Mouse (Mus musculus) layer of hippocampus, postnatal 10 days (tissue): ENCODE results near the gene Il22ra2. TPM values are rescaled to one million over a fixed set of nuclear protein-coding genes. Genes with fewer than 3 reads are reported as not detected.
A peak's percentile ranks its signal among the peaks of the same experiment; 100 is the strongest.

Experiments used
- DNase-seq, 2 experiments: peaks; one replicate each; pipeline ENCODE4 v3.0.0; 2021; ENCODE audit warnings: low spot score in 2 of 2
- long read RNA-seq: library from polyadenylated mRNA; stranded (forward); transcript quantifications from one replicate; pipeline ENCODE4 v2.0.0, GENCODE M21; 2023
- total RNA-seq, 2 experiments: library from RNA; stranded (reverse); gene quantifications; 2 replicates each; pipeline ENCODE4 v1.2.3; 2021

The Il22ra2 gene
- total RNA-seq, result not detected
- long read RNA-seq, result 0 reads

DNA sequence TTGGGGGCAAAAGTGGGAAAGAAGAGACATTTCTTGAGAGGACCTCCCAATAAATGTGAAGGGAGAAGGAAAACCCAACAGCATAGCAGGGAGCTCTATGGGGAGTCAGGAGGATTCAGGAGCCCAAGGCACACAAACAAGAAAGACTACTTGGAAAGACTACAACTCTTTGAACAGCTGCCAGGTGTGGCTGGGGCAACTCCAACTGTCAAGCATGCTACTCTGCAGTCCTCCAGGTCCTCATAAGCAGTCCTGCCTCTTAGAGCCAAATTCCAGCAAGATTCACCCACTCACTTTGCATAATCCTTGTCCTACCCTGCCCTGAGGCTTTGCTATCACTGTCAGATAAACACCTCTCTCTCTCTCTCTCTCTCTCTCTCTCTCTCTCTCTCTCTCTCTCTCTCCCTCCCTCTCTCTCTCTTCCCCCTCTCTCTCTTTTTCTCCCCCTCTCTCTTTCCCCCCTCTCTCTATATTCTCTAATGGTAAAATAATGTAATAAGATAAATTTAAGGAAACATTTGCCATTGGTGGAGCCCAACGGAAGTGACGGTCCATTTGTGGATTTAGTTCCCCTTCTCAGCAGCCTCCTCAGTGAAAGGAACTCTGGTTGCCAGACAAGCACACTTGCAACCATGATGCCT is at the start of gene Il22ra2:
TSS of gene Il22ra2 (plus strand) at position 591 of the 641 bp plus-strand sequence.
- DNase-seq, result no peak

DNA sequence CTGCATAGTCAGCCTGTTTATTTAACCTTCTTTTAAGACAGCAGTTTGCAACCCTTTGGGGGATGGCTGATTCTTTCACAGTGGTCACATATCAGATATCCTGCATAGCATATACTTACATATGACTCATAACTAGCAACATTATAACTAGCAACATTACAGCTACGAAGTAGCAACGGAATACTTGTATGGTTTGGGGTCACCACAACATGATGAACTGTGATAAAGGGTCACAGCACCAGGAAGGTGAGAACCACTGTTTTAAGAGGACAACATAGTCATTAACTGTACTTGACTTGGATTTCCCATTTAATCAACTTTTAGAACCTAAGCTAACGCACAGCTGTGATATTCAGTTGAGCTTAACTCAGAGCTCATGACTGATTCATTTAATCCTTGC is 44.2 kb upstream of the Il22ra2 start:
- DNase-seq, result no peak

DNA sequence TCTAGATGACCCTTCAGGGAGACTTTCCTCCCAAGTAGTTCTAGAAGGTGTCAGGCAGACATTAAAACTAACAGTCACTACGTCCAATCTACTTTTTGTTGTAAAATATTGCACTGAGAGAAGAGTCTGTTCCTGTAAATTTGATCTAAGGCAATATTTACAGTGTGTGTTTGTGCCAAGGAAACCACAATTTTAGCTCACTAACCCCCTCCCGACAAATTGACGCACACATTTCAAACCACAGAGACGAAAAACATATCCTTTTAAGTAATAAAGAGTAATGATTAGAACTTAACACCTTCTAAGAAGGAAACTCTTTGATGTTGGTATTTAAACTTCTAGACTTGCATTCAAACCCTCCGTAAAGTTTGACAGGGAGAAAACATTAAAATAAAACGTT is 43.8 kb upstream of the Il22ra2 start:
- DNase-seq, result no peak

DNA sequence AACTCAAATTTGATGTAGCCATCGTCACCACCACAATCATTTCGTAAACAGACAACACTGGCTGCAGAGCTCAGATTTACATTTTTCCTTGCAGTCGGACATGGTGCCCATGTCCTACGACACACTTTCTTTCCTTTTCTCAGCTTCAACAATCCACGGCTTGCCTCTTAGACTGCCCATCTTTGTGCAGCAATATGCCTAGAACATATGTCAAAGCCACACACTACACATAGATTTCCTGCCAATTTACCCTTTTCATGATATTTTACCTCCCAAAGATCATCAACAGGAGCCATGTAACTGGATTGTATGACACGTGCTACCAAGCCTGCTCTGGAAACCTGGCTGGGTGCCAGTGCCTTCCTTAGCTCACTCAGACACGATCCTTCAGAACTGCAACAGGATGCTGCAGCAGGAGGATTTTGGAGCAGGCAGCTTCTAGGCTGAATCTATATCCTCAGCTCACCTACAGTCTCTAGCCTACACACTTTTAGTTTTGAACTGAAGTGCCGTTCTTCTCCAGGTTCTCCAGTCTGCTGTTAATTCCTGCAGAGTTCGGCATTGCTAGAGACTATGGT is 43.3 kb upstream of the Il22ra2 start:
- DNase-seq, result peak; percentile 24 to 41

DNA sequence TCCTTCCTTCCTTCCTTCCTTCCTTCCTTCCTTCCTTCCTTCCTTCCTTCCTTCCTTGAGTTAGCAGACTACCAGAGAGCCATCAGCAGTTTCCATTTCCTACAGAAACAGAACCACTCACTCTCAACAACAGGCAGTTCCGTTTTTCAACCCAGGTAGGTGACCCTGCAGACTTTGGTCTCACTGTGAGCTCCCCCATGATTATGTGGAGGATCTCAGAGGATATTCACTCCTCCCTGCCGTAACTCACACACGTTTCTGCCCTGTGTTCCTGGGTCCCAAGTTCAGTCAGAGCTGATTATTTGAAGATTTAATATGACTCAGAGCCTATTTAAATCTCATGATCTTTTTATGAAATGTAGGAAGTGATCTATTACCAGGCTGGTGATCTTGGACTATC is 41.1 kb upstream of the Il22ra2 start:
- DNase-seq, result no peak

DNA sequence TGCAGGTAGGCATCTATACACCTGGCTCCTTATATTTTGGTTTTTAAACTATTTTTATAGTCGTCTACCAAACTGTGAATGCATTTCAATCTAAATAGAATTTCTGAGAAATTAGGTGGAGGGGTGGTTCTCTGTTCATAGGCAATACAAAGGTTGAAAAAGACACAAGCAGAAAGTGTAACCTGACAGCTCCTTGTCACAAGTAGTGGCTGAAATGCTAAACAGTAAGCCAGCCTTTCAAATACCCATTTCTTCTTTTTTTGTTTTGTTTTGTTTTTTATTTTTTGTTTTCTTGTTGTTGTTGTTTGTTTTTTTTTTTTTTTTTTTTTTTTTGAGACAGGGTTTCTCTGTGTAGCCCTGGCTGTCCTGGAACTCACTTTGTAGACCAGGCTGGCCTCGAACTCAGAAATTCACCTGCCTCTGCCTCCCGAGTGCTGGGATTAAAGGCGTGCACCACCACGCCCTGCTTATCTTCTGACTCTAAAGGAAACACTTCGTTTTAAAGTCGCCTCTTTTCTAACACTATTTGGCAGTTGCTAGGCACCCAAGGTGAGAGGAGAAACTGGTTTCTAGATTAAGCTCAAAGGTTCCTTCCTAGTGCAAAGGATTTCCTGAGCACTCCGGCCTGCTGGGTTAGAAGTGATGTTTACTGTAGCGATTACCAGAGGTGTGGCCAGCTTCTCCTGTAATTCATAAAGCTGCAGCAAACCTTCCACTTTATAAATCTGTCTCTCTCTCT is 39.8 kb upstream of the Il22ra2 start:
- no peak for DNase-seq

DNA sequence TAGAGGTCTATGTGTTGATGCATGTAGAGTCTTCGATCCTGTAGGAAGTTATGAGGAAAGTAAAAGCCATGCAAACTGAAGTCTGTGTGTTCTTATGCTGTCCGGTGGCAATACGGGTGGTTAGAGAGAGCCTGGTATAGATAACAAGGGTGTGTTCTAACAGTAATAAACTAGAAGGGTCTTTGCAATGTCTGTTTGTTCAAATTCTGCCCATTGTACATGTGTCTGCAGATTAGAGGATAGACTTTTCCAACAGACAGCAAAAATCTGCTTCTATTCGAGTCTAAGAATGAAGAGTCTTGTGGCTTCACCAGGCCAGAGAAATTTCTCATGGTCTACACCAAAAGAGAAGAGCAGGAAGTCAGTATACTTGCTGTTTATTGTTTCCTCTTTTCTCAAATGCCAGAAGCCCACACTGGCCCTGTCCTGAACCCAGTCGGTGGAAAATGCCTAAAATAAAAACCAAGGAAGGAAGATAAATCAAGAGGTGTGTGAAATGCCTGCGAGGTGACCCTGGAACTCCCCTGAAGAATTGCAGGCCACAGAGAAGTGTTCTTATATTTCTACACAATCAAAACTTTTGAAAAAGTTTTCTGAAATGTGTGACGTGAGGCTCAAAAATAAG is 38.9 kb upstream of the Il22ra2 start:
- no peak for DNase-seq

DNA sequence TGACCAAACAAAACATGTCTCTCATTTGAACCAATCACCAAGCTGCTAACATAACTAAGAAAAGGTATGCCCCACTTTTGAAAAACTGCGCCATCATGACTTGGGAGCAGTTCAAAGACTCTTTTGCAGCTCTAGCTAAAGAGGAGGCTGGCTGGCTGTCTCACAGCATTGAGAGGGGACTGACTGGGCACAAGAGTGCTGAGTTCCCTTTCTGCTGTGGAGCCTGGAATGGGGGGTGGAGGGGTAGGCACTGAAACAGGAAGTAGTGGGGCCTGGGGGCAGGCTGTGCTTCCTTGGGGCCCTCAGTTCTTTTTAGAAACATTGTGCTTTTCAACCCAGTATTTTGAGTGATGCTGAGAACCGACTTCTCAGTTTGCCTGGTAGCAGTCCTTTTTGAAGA is 37.7 kb upstream of the Il22ra2 start:
- no peak for DNase-seq

DNA sequence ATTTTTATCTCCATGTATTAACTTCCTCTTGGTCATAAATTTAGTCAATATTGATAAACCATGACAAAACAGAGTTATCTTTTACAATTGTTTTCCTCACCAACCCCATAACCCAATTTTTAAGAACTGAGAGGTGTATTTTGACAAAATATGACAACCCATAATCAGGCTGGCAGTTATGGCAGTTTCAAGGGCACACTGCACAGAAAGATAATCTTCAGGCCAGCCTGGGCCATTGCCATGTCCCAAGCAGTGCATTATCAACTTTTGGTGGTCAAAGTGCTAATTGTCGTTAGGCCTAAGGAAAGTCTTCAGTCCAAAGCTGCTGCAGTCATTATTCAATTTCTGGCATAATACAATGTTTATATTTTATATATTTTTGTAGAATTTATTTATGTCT is 37.0 kb upstream of the Il22ra2 start:
- no peak for DNase-seq

DNA sequence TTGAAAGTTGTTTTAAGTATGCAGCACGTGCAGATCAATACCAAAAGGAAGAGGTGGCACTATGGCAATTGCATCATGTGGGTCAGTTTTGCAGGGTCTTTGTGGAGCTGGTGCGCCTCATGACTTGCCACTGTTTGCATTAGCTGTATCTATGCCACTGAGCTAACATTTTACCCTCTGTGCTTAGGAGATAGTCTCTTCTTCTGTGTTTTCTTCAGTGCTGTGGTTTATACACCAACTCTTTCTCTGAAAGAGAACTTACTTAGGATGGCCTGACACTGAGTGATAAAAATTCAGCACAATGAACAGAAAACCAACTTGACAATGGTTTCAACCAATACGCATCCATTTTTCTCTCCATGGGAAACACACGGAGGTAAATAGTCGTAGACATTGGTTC is 35.9 kb upstream of the Il22ra2 start:
- no peak for DNase-seq

DNA sequence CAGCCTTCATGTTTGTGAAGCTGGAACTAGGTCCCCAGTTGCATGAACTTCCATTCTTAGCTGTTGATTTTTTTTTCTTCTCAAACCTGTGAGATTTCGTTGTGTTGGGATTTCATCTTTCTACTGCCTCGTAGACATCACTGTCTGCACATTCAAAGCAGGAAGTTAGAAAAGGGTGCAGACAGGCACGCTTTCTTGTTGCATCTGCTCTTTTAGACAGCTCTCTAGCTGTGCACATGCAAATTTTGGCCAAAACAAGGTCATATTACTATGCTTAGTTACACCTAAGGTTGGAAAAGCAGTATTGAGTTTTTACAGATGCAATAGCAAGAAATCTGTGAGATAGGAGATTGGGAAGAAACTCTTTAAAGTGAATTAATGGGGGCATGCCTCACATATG is 34.5 kb upstream of the Il22ra2 start:
- DNase-seq, result no peak

DNA sequence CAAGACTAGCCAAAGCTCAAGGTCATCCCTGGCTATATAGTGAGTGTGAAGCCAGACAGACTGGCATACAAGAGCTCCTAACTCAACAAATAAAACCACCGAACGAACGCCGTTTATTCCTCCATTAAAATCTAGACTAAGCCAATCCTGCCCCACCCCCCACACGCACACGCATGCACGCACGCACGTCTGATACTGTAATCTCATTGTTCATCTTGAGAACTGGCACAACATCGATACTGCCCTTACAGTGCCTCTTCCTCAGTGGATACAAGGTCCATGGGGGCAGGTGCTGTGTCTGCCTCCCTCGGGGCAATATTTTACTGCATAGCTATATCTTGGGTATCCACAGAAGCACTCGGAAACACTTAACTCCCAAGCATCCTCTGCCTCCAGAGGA is 32.2 kb upstream of the Il22ra2 start:
- no peak for DNase-seq

DNA sequence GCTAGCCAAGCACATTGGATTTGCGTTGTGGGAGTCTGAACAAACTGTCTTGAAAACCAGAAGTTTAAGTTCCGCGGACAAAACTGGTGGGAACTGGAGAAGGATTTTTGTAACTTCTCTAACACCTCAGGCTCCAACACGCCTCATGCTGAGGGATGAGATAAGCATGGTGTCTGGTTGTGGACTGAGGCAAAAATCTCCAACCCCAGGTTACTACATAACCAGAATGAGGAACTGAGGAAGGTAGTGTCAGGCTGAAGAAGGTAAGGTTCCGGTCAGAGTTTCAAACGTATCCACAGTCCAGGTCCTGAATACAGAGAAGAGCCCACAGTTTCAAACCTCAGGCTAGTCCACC is 30.5 kb upstream of the Il22ra2 start:
- no peak for DNase-seq

DNA sequence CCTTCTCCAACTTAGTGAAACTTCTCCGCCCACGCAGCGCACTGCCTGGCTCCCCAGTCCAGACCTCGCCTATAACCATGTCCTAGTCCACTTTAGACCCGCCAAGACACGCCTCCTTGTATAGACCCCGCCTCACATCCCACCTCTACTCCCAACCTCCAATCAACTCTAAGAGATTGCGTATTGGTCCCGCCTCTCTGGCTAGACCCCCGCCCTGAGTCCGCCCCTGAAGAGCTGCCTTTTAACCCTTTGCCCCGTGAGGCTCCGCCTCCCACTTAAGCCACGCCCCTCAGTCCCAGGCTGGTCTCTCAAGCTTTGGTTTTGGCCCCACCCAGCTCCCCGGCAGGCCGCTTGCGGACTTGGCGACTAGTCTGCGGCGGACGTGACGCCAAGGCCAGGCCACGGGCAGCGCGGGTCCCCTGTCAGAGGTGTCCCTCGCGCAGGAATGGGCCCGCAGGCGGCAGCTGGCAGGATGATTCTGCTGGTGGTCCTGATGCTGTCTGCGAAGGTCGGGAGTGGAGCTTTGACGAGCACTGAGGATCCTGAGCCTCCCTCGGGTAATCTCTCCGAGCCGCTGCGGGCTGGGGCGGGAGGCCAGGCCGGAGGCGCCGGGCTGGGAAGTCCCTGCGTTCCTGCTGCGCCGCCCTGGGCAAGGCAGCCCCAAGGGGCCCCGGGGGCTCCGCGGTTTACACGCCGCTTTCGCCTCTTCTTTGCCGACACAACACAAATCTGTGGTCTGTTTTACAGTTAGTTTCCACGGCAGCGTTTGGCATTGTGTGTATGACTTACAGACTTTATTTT is 30.0 kb upstream of the Il22ra2 start, which contains the start of gene Ifngr1:
TSS of gene Ifngr1 (plus strand) at position 309 of the 801 bp plus-strand sequence.
- DNase-seq, result peak; percentile 95

DNA sequence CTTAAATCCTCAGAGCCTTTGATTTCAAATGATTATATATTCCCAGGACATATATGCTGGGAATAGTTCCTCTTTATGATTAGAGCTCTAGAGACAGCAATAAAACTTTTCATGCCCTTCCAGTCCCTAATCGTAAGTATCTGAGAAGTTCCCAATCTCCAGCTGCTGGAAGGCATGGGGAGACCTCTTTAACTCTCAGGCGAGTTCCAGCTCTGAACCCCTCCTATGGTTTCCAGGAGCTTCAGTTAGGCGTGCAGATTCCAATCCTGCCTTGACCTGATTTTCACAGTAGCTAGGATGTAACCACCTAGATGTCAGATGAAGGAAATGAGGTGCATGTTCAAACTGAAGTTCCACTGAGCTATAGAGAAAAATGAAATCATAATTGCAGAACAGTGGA is 29.2 kb upstream of the Il22ra2 start:
- DNase-seq, result no peak

DNA sequence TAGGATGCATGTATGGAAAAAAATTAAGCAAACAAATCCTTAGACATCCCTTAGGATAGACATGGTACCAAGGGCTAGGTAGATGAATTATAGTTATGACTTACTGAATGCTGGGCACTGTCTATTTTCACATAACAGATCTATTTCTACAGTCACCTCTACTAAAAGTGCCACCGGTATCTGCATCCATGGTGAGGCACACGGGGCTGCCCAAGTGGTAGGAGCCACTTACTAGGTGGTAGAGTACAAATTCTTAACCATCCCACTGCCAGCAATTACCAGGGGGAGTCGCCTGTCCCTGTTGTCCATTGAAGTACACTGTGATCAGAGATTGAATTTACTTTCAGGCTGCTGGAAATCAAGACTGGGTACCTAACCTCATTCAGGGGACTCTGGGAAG is 28.5 kb upstream of the Il22ra2 start:
- DNase-seq, result no peak

DNA sequence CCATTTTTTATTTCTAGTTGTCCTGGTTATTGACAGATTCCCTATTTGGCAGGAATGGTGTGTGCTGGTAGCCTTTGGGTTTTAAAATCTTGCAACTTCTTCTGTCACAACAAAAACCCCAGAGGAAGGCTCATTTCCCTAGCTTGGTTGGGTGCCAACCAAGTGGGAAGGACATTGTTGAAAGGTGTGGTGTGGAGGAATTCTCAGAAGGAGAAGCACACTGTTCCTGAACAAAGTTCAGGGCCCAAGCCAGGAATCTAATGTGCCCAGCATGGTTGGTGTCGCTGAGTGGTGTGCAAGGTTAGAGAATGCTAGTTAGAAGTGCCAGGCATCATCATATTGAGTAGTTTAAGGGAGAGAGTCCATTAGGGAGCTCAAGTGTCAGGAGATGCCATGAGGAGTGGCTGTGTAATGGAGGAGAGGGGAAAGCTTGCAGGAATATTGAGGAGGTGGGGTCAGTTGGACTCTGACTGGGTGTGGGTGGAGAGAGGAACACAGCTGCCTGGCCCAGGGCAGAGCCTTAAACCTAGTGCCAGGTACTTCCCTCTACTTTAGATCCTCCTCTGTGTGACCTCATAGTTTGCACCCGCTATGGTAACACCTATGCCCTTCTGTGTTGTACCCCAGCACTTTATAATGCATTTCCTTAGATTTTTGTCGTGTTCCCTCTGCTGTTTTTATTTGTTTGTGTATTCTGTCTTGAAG is 27.4 kb upstream of the Il22ra2 start:
- no peak for DNase-seq

DNA sequence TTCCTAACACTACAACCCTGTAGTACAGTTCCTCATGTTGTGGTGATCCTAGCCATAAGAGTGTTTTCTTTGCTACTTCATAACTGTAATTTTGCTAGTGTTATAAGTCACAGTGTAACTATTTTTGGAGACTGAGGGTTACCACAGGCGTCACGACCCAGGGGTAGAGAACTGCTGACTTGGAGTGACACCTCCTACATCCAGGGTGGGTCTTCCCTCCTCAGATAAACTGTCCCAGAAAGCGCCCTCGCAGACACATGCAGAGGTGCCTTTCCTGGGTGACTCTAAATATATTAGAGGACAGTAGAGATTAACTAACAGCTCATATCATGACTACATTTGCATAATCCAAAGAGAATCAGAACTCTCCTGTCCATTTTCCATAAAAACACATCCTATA is 24.9 kb upstream of the Il22ra2 start:
- no peak for DNase-seq

DNA sequence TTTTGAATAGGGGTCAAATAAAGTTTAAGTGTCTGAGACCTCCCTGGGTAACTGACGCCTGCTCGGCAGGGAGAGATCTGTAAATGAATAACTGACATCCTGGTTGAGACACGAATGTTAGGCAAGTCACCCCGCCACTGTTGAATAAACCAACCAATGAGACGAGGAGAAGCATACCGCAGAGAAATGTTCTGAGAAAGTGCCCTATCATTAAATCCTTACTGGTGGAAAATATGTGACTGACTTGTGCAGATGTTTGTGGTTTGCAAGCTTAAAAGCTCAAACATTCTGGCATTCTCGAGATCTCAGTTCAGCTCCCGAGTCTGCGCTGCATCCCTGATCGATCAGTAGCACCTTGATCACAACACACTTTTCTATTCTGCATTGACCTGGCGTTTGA is 23.7 kb upstream of the Il22ra2 start:
- DNase-seq, result no peak

DNA sequence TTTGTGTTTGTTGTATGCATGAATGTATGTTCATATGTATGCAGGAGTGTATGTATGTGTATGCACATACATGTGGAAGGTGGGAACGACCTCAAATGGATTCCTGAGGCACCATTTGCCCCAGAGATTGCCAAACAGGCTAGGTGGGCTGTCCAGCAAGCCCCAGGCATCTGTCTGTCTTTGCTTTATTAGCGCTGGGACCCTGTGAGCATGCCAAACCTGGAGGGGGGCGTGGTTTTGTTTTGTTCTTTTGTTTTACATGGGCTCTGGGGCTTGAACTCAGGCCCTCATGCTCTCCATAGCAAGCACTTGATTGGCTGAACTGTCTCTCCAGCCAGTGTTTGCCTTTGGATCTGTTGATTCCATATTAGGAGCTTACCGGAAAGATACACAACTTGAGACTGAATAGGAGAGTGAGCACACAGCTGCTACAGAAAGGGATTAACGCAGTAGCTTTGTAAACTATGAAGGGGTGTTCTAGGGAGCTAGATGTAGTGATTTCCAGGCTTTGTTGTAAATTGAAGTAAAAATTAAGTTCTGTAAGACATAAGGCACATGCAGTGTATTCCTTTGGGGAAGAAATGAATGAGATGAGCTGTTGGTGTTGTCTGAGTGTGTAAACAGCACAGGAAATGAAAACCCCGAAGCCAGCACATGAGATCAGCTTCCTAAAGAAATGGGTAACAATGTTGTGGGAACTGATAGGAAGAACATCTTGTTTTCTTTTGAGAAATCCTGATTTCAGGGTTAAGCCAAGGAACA is 22.3 kb upstream of the Il22ra2 start:
- DNase-seq, result no peak
